Mouse (Mus musculus) spleen, adult 2 months (tissue): ENCODE data around the gene Prpf40b.

Experiments
- CTCF ChIP-seq: fragments of 200-500 bp; IDR thresholded peaks from 2 replicates; pipeline ENCODE4 v1.5.1; 2011; ENCODE audit warnings: mild to moderate bottlenecking, inconsistent platforms; ENCODE audit not compliant: insufficient read depth, insufficient read length, insufficient replicate concordance; ENCODE audit errors: extremely low read depth
- POLR2A ChIP-seq: fragments of 200-500 bp; IDR thresholded peaks from 2 replicates; pipeline ENCODE4 v1.6.1; 2011; ENCODE audit warnings: low read depth, low read length, inconsistent platforms

DNA sequence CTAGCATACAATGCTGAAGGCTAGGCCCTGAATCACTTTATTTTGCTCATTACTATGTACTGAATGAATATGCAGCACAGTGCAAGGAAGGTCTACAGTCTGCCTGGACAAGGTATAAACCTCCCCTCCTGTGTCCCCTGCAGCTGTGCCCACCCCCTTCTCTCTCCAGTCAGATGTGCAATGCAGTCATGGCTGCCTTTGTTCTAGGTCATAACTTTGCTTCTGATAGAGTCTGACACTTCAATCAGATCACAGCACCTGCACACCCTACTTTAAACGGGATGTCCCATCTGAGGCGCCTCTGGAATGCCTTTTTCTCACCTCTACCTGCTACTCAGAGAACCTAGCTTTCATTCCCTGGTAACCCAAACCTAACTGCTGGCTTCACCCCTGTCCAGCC lies 44.0 kb downstream of the Prpf40b start:
- no peak for TF ChIP-seq CTCF
- TF ChIP-seq POLR2A: no peak
